Mouse (Mus musculus): ENCODE measurements around the gene Bicdl2. TPM values are rescaled to one million over a fixed set of nuclear protein-coding genes. Genes with fewer than 3 reads are reported as not detected.

The Bicdl2 gene
- polyA plus RNA-seq, 1 experiment from 2014 or later: 50.9 TPM

GRCm38 (mm10) chr17:23694491-23694890 lies 34.2 kb downstream of the Bicdl2 start:
- H3K9ac ChIP-seq (ENCODE audit: low read length): no peak overlapping the region
- no peaks in the 10 kb centered on the region for H3K36me3 ChIP-seq (ENCODE audit: control insufficient read depth, insufficient read depth, low read length)
- WGBS: 61% methylated on average over 1 of the region's 1 CpGs
- ATAC-seq (ENCODE audit: low FRiP score, low TSS enrichment) (no peak), DNase-seq (ENCODE audit: low spot score) (no peak)
- no peaks in the 10 kb centered on the region for H3K4me1 ChIP-seq (replicated peaks; ENCODE audit: control insufficient read depth, insufficient read depth)
- no peaks in the 10 kb centered on the region for H3K27me3 ChIP-seq (ENCODE audit: control insufficient read depth, insufficient read depth, low read length)
- H3K27ac ChIP-seq (replicated peaks): no peak overlapping the region
- no peaks in the 10 kb centered on the region for H3K9me3 ChIP-seq (ENCODE audit: control insufficient read depth, low read length)
- H3K4me3 ChIP-seq (ENCODE audit: low read depth, low read length): no peak overlapping the region
- TF ChIP-seq EP300 (optimal IDR thresholded peaks at IDR 0.05) (no peak), CTCF (IDR thresholded peaks at IDR 0.05; ENCODE audit: low read depth) (no peak)
- H3K4me2 ChIP-seq (replicated peaks; ENCODE audit: low read depth): no peak overlapping the region

DNA sequence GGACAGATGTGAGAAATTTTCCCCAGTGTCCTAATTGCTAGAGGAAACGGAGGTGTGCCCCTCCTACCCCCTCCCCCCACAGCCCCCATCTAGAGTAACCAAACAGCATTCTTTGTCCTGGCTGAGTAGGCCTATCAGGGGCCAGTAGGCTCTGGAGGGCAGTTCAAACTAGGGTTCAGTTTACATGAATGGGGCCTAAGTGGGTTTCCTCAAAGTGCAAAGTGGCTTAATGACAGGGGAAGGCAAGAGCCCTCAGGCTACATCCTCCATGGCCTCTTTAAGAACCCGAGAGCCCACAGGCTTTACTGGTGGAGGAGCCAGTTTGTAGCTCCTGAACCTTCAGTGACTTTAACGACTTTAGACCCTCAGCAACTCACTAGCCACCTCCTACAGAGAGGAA lies 35.5 kb downstream of the Bicdl2 start:
- H3K27me3 ChIP-seq (ENCODE audit: control insufficient read depth, insufficient read depth, low read length): no peaks in the 10 kb centered on the region
- H3K9me3 ChIP-seq (ENCODE audit: control insufficient read depth, low read length): no peaks in the 10 kb centered on the region
- H3K27ac ChIP-seq (replicated peaks): no peak overlapping the region
- ATAC-seq (ENCODE audit: low FRiP score, low TSS enrichment) (no peak), DNase-seq (ENCODE audit: low spot score) (no peak)
- H3K4me3 ChIP-seq (ENCODE audit: low read depth, low read length): no peak overlapping the region
- TF ChIP-seq CTCF (IDR thresholded peaks at IDR 0.05; ENCODE audit: low read depth) (no peak), EP300 (optimal IDR thresholded peaks at IDR 0.05) (no peak)
- H3K9ac ChIP-seq (ENCODE audit: low read length): no peak overlapping the region
- H3K4me1 ChIP-seq (replicated peaks; ENCODE audit: control insufficient read depth, insufficient read depth): no peaks in the 10 kb centered on the region
- WGBS: 27% methylated on average over 3 of the region's 3 CpGs
- H3K36me3 ChIP-seq (ENCODE audit: control insufficient read depth, insufficient read depth, low read length): no peaks in the 10 kb centered on the region
- H3K4me2 ChIP-seq (replicated peaks; ENCODE audit: low read depth): no peak overlapping the region

DNA sequence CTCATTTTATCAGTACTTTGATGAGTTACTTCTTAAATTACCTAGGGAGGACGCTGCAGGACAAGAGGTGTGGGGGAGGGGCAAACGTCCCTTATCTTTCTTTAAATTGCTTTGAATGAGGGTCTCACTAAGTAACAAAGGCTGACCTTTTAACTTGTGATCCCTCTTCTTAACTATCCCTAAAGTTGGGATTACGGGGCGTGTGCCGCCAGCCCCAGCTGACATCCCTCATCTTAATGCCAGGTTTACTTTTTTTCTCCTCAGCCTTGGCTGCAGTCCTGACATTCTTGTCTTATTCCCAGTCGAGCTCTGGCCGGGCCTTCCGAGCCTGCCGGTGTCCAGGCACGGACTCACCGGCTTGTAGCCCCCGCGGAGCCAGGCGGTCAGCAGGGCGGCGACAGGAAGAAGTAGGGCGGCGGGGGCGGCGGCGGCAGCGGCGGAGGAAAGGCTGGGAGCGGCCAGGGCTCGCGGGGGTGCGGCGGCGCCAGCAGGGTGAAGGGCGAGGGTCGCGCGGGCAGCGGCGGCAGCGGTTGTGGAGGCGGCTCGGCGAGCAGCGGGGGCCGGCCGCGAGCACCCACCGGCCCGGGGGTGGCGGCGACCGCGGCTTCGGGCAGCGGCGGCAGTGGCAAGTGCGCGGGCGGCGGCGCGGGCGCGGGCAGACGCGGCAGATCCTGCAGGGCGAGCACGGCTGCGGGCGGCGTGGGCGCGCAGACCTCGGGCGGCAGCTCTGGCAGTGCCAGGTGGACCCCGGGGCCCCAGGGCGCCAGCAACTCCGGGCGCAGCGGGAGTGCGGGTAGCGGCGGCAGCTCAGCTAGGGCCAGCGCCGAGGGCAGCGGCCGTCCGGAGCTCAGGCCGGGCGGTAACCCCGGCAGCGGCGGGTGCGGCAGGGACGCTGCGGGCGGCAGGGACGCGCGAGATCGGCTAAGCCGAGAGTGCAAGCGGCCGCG lies 39.1 kb downstream of the Bicdl2 start:
- H3K4me1 ChIP-seq (replicated peaks; ENCODE audit: control insufficient read depth, insufficient read depth): no peaks in the 10 kb centered on the region
- 1% methylated on average over 58 of the region's 101 CpGs for WGBS
- ATAC-seq (ENCODE audit: low FRiP score, low TSS enrichment): peak; percentile 48
- no peaks in the 10 kb centered on the region for H3K9me3 ChIP-seq (ENCODE audit: control insufficient read depth, low read length)
- H3K4me2 ChIP-seq (replicated peaks; ENCODE audit: low read depth): peak overlapping the region; percentile 100
- peak; percentile 49 for DNase-seq (ENCODE audit: low spot score)
- H3K27ac ChIP-seq (replicated peaks): no peak overlapping the region
- H3K27me3 ChIP-seq (ENCODE audit: control insufficient read depth, insufficient read depth, low read length): no peaks in the 10 kb centered on the region
- peak overlapping the region; percentile 63 for H3K4me3 ChIP-seq (ENCODE audit: low read depth, low read length)
- H3K36me3 ChIP-seq (ENCODE audit: control insufficient read depth, insufficient read depth, low read length): no peaks in the 10 kb centered on the region
- no peak for TF ChIP-seq CTCF (IDR thresholded peaks at IDR 0.05; ENCODE audit: low read depth)
- no peak for TF ChIP-seq EP300 (optimal IDR thresholded peaks at IDR 0.05)
- peak overlapping the region; percentile 64 for H3K9ac ChIP-seq (ENCODE audit: low read length)

GRCm38 (mm10) chr17:23700079-23700478 lies 39.8 kb downstream of the Bicdl2 start:
- DNase-seq (ENCODE audit: low spot score) (peak; percentile 92), ATAC-seq (ENCODE audit: low FRiP score, low TSS enrichment) (peak; percentile 98)
- Histone ChIP-seq H3K4me3 (ENCODE audit: low read depth, low read length) (peak overlapping the region; percentile 63), H3K9ac (ENCODE audit: low read length) (peak overlapping the region; percentile 64), H3K4me2 (replicated peaks; ENCODE audit: low read depth) (peak overlapping the region; percentile 100), H3K36me3 (ENCODE audit: control insufficient read depth, insufficient read depth, low read length) (no peaks in the 10 kb centered on the region), H3K9me3 (ENCODE audit: control insufficient read depth, low read length) (no peaks in the 10 kb centered on the region), H3K27ac (replicated peaks) (no peak overlapping the region), H3K27me3 (ENCODE audit: control insufficient read depth, insufficient read depth, low read length) (no peaks in the 10 kb centered on the region), H3K4me1 (replicated peaks; ENCODE audit: control insufficient read depth, insufficient read depth) (no peaks in the 10 kb centered on the region)
- TF ChIP-seq EP300 (optimal IDR thresholded peaks at IDR 0.05) (no peak), CTCF (IDR thresholded peaks at IDR 0.05; ENCODE audit: low read depth) (peak; percentile 90)
- under 1% methylated on average over 27 of the region's 28 CpGs for WGBS

DNA sequence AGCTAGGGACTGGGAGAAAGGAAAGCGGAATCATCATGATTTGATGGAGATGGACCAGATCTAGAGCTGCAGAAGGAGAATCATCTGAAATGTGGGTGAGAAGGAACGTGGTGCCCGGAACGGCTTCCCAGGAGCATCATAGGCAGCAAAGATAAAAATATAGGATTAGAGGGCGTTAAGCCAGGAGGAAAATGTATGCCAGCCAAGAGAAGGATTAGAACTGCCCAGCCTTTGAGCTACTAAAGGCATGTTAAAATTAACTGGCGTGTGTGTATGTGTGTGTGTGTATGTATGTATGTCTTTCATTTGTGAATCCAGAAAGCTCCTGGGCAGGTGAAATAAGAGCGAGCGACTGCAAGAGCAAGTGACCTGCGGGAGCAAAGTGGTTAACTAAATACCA lies 43.0 kb downstream of the Bicdl2 start:
- H3K36me3 ChIP-seq (ENCODE audit: control insufficient read depth, insufficient read depth, low read length): no peaks in the 10 kb centered on the region
- H3K4me1 ChIP-seq (replicated peaks; ENCODE audit: control insufficient read depth, insufficient read depth): no peaks in the 10 kb centered on the region
- TF ChIP-seq CTCF (IDR thresholded peaks at IDR 0.05; ENCODE audit: low read depth) (no peak), EP300 (optimal IDR thresholded peaks at IDR 0.05) (no peak)
- H3K9ac ChIP-seq (ENCODE audit: low read length): no peak overlapping the region
- H3K4me3 ChIP-seq (ENCODE audit: low read depth, low read length): no peak overlapping the region
- no peak overlapping the region for H3K4me2 ChIP-seq (replicated peaks; ENCODE audit: low read depth)
- WGBS: 83% methylated on average over 9 of the region's 9 CpGs
- H3K27me3 ChIP-seq (ENCODE audit: control insufficient read depth, insufficient read depth, low read length): no peaks in the 10 kb centered on the region
- no peaks in the 10 kb centered on the region for H3K9me3 ChIP-seq (ENCODE audit: control insufficient read depth, low read length)
- DNase-seq (ENCODE audit: low spot score) (no peak), ATAC-seq (ENCODE audit: low FRiP score, low TSS enrichment) (no peak)
- no peak overlapping the region for H3K27ac ChIP-seq (replicated peaks)

- Histone ChIP-seq H3K9me3 (ENCODE audit: control insufficient read depth, low read length) (no peaks in the 10 kb centered on the region), H3K4me3 (ENCODE audit: low read depth, low read length) (no peak overlapping the region), H3K36me3 (ENCODE audit: control insufficient read depth, insufficient read depth, low read length) (no peaks in the 10 kb centered on the region), H3K27ac (replicated peaks) (no peak overlapping the region), H3K27me3 (ENCODE audit: control insufficient read depth, insufficient read depth, low read length) (no peaks in the 10 kb centered on the region), H3K4me2 (replicated peaks; ENCODE audit: low read depth) (no peak overlapping the region), H3K9ac (ENCODE audit: low read length) (no peak overlapping the region), H3K4me1 (replicated peaks; ENCODE audit: control insufficient read depth, insufficient read depth) (no peaks in the 10 kb centered on the region)
- WGBS: 40% methylated on average over 7 of the region's 7 CpGs
- DNase-seq (ENCODE audit: low spot score) (no peak), ATAC-seq (ENCODE audit: low FRiP score, low TSS enrichment) (no peak)
- TF ChIP-seq EP300 (optimal IDR thresholded peaks at IDR 0.05): no peak
- no peak for TF ChIP-seq CTCF (IDR thresholded peaks at IDR 0.05; ENCODE audit: low read depth)
Observed at GRCm38 (mm10) chr17:23704741-23705140, 44.4 kb downstream of the Bicdl2 start.
